ENCODE assay signal across 9 mouse cellular contexts in genomic region chr3:90265932-90266741, GRCm38 (mm10). TPM values are rescaled to one million over a fixed set of nuclear protein-coding genes. Genes with fewer than 3 reads are reported as not detected.
A peak's percentile ranks its signal among the peaks of the same experiment; 100 is the strongest.
DNase-seq lines count a peak whose midpoint lies in the region; ATAC-seq and TF ChIP-seq lines count a peak whose summit lies in the region.
"Had no signal": no experiment of that assay in that cellular context is flagged by ENCODE, and none has a peak within 500 bp of the region (broad histone marks: within the 10 kb centered on the region; RNA-seq: fewer than 3 reads in every experiment).

No protein-coding gene starts in this region.

- H3K9me3 ChIP-seq in limb, embryonic 11.5 days (ENCODE audit: control insufficient read depth, low read length) = no peaks in the 10 kb centered on the region
- H3K9me3 ChIP-seq in midbrain, embryonic 14.5 days (ENCODE audit: control insufficient read depth, low read length) = no peaks in the 10 kb centered on the region

- H3K4me3 ChIP-seq in bone marrow, adult 2 months (replicated peaks; ENCODE audit: control insufficient read depth, low read depth, low read length) = peak overlapping the region; percentile 69
- peak overlapping the region; percentile 89 for H3K4me3 ChIP-seq in heart, adult 2 months
- peak overlapping the region; percentile 87 for H3K4me3 ChIP-seq in limb, embryonic 11.5 days (ENCODE audit: low read depth, low read length)
- H3K4me3 ChIP-seq in midbrain, embryonic 14.5 days (replicated peaks; ENCODE audit: low read depth, low read length) = peak overlapping the region; percentile 88

- no peaks in the 10 kb centered on the region for H3K36me3 ChIP-seq in heart, adult 2 months (ENCODE audit: control insufficient read depth, insufficient read depth, low read length)
- H3K36me3 ChIP-seq in limb, embryonic 11.5 days (ENCODE audit: control insufficient read depth, insufficient read depth, low read length) = peaks cover 5% of the 10 kb centered on the region
- H3K36me3 ChIP-seq in midbrain, embryonic 14.5 days (ENCODE audit: control insufficient read depth, insufficient read depth, low read length) = peaks cover 39% of the 10 kb centered on the region

- peaks cover 3% of the 10 kb centered on the region; the same call in 1 of the 2 replicates for H3K4me1 ChIP-seq in bone marrow, adult 2 months (ENCODE audit: control insufficient read depth, insufficient read depth, low read length)
- H3K4me1 ChIP-seq in heart, adult 2 months (ENCODE audit: control insufficient read depth, insufficient read depth, low read length) = peaks cover 5% of the 10 kb centered on the region; the same call in 1 of the 2 replicates
- 0 out of 2 replicates have a peak, but pooled peaks cover 8% of the 10 kb centered on the region for H3K4me1 ChIP-seq in limb, embryonic 11.5 days (ENCODE audit: control insufficient read depth, insufficient read depth, low read length)
- H3K4me1 ChIP-seq in midbrain, embryonic 14.5 days (ENCODE audit: control insufficient read depth, insufficient read depth, low read length) = peaks cover 9% of the 10 kb centered on the region

- peak overlapping the region; percentile 71 for H3K4me2 ChIP-seq in limb, embryonic 11.5 days (ENCODE audit: low read depth, severe bottlenecking)
- H3K4me2 ChIP-seq in midbrain, embryonic 14.5 days (ENCODE audit: low read length) = peak overlapping the region; percentile 93

- intact Hi-C loops in heart, adult 2 months (cut with DNase I) = loop anchor here (1.0 to 5.0 kb wide), 4 partner anchors 27 to 107 kb away; partner anchors contain the start of genes Gatad2b, Rab13 and Rps27

- peak overlapping the region; percentile 96 for H3K9ac ChIP-seq in heart, adult 2 months (ENCODE audit: low read depth, low read length)
- peak overlapping the region; percentile 94 for H3K9ac ChIP-seq in limb, embryonic 11.5 days (ENCODE audit: low read length)
- H3K9ac ChIP-seq in midbrain, embryonic 14.5 days (replicated peaks; ENCODE audit: low read length) = peak overlapping the region; percentile 96

- H3K79me2 ChIP-seq in heart, adult 2 months (replicated peaks; ENCODE audit: control insufficient read depth, insufficient read depth, low read length) = no peaks in the 10 kb centered on the region

- H3K27ac ChIP-seq in bone marrow, adult 2 months (ENCODE audit: control insufficient read depth, insufficient read depth, low read depth, low read length, poor library complexity) = peak overlapping the region; percentile 99
- peak overlapping the region; percentile 100 for H3K27ac ChIP-seq in heart, adult 2 months
- peak overlapping the region; percentile 94 for H3K27ac ChIP-seq in limb, embryonic 11.5 days (replicated peaks; ENCODE audit: low read depth, low read length)
- peak overlapping the region; percentile 94 for H3K27ac ChIP-seq in midbrain, embryonic 14.5 days (replicated peaks; ENCODE audit: low read depth, low read length)

- H3K27me3 ChIP-seq in heart, adult 2 months (ENCODE audit: control insufficient read depth, insufficient read depth, low read length) = no peaks in the 10 kb centered on the region
- H3K27me3 ChIP-seq in limb, embryonic 11.5 days (ENCODE audit: control insufficient read depth, insufficient read depth, low read length) = no peaks in the 10 kb centered on the region
- no peaks in the 10 kb centered on the region for H3K27me3 ChIP-seq in midbrain, embryonic 14.5 days (ENCODE audit: control insufficient read depth, insufficient read depth, low read length)
- H3K27me3 ChIP-seq: Patski had no signal

- WGBS in bone marrow, adult 2 months = 1% methylated on average over 16 of the region's 16 CpGs
- whole genome bisulfite sequencing in heart, adult 2 months = 11% methylated on average over 16 of the region's 16 CpGs
- 25% methylated on average over 16 of the region's 16 CpGs for WGBS in limb, embryonic 11.5 days
- WGBS in midbrain, embryonic 14.5 days = 22% methylated on average over 16 of the region's 16 CpGs

- TF ChIP-seq CTCF in bone marrow, adult 2 months (IDR thresholded peaks at IDR 0.05; ENCODE audit: control insufficient read depth, insufficient read depth, low read length) = no peak
- TF ChIP-seq CTCF in heart, adult 2 months (IDR thresholded peaks at IDR 0.05) = no peak

- ATAC-seq in cerebellum, adult (ENCODE audit: insufficient number of reproducible peaks, low FRiP score, low TSS enrichment) = peak; percentile 43; the same call in 1 of the 2 replicates
- ATAC-seq in limb, embryonic 11.5 days (ENCODE audit: insufficient number of reproducible peaks, low FRiP score, low TSS enrichment, low read depth) = peak; percentile 35; the same call in 1 of the 2 replicates
- peak; percentile 48; the same call in 1 of the 2 replicates for ATAC-seq in midbrain, embryonic 14.5 days (ENCODE audit: low FRiP score, low TSS enrichment)

- no peak for TF ChIP-seq EP300 in heart, adult 2 months (IDR thresholded peaks at IDR 0.05; ENCODE audit: insufficient read depth, low read depth, low read length)

- TF ChIP-seq POLR2A in bone marrow, adult 2 months (IDR thresholded peaks at IDR 0.05; ENCODE audit: borderline replicate concordance, control insufficient read depth, low read depth, low read length) = peak; percentile 57; the same call in 1 of the 2 replicates
- peak; percentile 24; the same call in 1 of the 2 replicates for TF ChIP-seq POLR2A in heart, adult 2 months (IDR thresholded peaks at IDR 0.05; ENCODE audit: insufficient read depth, low read depth, low read length)

- no peak for DNase-seq in cerebellum, adult 9-10 months
- DNase-seq in heart, adult 2 months = peak; percentile 62 to 65
- no peak for DNase-seq in limb, embryonic 11.5 days (ENCODE audit: low spot score)
- DNase-seq in midbrain, embryonic 14.5 days = no peak
- DNase-seq in thymus, postnatal 14 days = peak; percentile 68
- no peak for DNase-seq in ovary, adult 18-20 months (ENCODE audit: low spot score)

RNA-seq across cellular contexts. Expression of gene Dennd4b, which starts 1.2 kb away (rescaled TPM):
- 24.7 and 68.6 TPM in 2 replicates for polyA plus RNA-seq in bone marrow, adult 2 months (2011; ENCODE audit: insufficient read depth, insufficient read length, low replicate concordance, missing spikeins)
- total RNA-seq in heart, adult 2 months (2021) = 10 to 100 TPM; 35.7 to 36.5 TPM
- polyA plus RNA-seq in heart, adult 2 months (2012; rRNA removed) = 45.6 and 45.9 TPM in 2 replicates
- 3.9 and 5.5 TPM in 2 replicates for polyA plus RNA-seq in limb, embryonic 11.5 days (2014; fragmentation: Nextera tagmentation; extraction: Ambion mirVana)
- polyA plus RNA-seq in midbrain, embryonic 14.5 days (2014; fragmentation: Nextera tagmentation; extraction: Ambion mirVana) = 7.3 and 7.6 TPM in 2 replicates

RNA-seq across cellular contexts. Expression of gene Crtc2, which starts 12.2 kb away (rescaled TPM):
- 45.5 and 67.3 TPM in 2 replicates for polyA plus RNA-seq in bone marrow, adult 2 months (2011; ENCODE audit: insufficient read depth, insufficient read length, low replicate concordance, missing spikeins)
- total RNA-seq in heart, adult 2 months (2021) = 10 to 100 TPM; 16.6 to 17.1 TPM
- 32.9 and 33.7 TPM in 2 replicates for polyA plus RNA-seq in heart, adult 2 months (2012; rRNA removed)
- 16.7 TPM in 2 replicates for polyA plus RNA-seq in limb, embryonic 11.5 days (2014; fragmentation: Nextera tagmentation; extraction: Ambion mirVana)
- 11.4 and 12.9 TPM in 2 replicates for polyA plus RNA-seq in midbrain, embryonic 14.5 days (2014; fragmentation: Nextera tagmentation; extraction: Ambion mirVana)

RNA-seq across cellular contexts. Expression of gene Slc39a1, which starts 18.2 kb away (rescaled TPM):
- polyA plus RNA-seq in bone marrow, adult 2 months (2011; ENCODE audit: insufficient read depth, insufficient read length, low replicate concordance, missing spikeins) = 11.6 and 29.3 TPM in 2 replicates
- total RNA-seq in heart, adult 2 months (2021) = 10 to 100 TPM; 67.6 to 75.5 TPM
- polyA plus RNA-seq in heart, adult 2 months (2012; rRNA removed) = 57.3 and 83.7 TPM in 2 replicates
- polyA plus RNA-seq in limb, embryonic 11.5 days (2014; fragmentation: Nextera tagmentation; extraction: Ambion mirVana) = 58.0 and 58.3 TPM in 2 replicates
- polyA plus RNA-seq in midbrain, embryonic 14.5 days (2014; fragmentation: Nextera tagmentation; extraction: Ambion mirVana) = 44.0 and 46.6 TPM in 2 replicates

RNA-seq across cellular contexts. Expression of gene Creb3l4, which starts 22.8 kb away (rescaled TPM):
- not detected in 2 replicates for polyA plus RNA-seq in bone marrow, adult 2 months (2011; ENCODE audit: insufficient read depth, insufficient read length, low replicate concordance, missing spikeins)
- total RNA-seq in heart, adult 2 months (2021) = under 1 TPM; 0.14 to 0.16 TPM
- polyA plus RNA-seq in heart, adult 2 months (2012; rRNA removed) = 0.53 and 0.55 TPM in 2 replicates
- polyA plus RNA-seq in limb, embryonic 11.5 days (2014; fragmentation: Nextera tagmentation; extraction: Ambion mirVana) = 11.0 and 11.3 TPM in 2 replicates
- polyA plus RNA-seq in midbrain, embryonic 14.5 days (2014; fragmentation: Nextera tagmentation; extraction: Ambion mirVana) = 2.1 and 2.7 TPM in 2 replicates

RNA-seq across cellular contexts. Expression of gene Gatad2b, which starts 26.8 kb away (rescaled TPM):
- 13.9 and 17.5 TPM in 2 replicates for polyA plus RNA-seq in bone marrow, adult 2 months (2011; ENCODE audit: insufficient read depth, insufficient read length, low replicate concordance, missing spikeins)
- 10 to 100 TPM; 40.0 to 45.3 TPM for total RNA-seq in heart, adult 2 months (2021)
- 17.7 and 21.0 TPM in 2 replicates for polyA plus RNA-seq in heart, adult 2 months (2012; rRNA removed)
- 16.2 and 18.9 TPM in 2 replicates for polyA plus RNA-seq in limb, embryonic 11.5 days (2014; fragmentation: Nextera tagmentation; extraction: Ambion mirVana)
- polyA plus RNA-seq in midbrain, embryonic 14.5 days (2014; fragmentation: Nextera tagmentation; extraction: Ambion mirVana) = 16.0 and 22.9 TPM in 2 replicates

Comparison
In these comparisons a context has a peak if more than half of its experiments do, and no peak if none do; other contexts are left out.
1. DNase-seq: peak in heart, adult 2 months (2 of 2) and thymus, postnatal 14 days (single experiment); none in cerebellum, adult 9-10 months (single experiment), limb, embryonic 11.5 days (single experiment), midbrain, embryonic 14.5 days (single experiment) and ovary, adult 18-20 months (single experiment).
2. Peak in every context shown above with its lines, with median percentiles within 50 percentile points of each other: ATAC-seq, H3K27ac ChIP-seq, H3K4me3 ChIP-seq and H3K9ac ChIP-seq.